Mouse (Mus musculus): ENCODE data around the gene Cela1. TPM values are rescaled to one million over a fixed set of nuclear protein-coding genes. Genes with fewer than 3 reads are reported as not detected.

Gene Cela1
- 5.4 and 7.7 TPM in 2 replicates for polyA plus RNA-seq (2021; fragmentation: Nextera tagmentation)
- long read RNA-seq, experiment 1, partial matches to known transcripts, result 6 of 6 reads
- long read RNA-seq, experiment 1, other reads (novel, unspliced or antisense), result 0 of 6 reads
- long read RNA-seq, experiment 2, partial matches to known transcripts, result 8 of 8 reads
- long read RNA-seq, experiment 2, other reads (novel, unspliced or antisense), result 0 of 8 reads

DNA sequence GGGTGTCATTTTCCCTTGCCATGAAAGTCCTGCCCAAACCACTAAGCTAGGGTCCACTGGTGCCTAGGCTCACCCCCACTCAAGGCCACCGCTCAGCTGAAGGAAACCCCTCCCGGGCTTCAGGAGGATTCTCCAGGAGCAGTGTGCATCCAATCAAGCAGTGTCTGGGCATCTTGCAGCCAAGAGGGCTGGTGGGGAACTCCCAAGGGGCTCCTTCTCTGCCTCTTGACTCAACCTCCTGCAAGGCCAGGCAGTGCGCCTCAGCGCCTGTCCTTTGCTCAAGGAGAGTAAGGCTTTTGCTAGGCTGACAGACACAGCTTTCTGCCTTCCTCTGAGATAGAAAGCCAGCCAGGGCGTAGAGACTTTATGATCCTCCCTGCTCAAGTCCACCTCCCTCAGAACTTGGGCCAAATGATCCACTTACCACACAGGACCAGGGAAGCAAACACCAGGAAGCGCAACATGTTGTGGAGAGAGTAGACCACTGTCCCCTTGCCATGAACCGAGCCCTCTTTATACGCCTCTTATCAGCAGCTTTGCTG lies at the start of gene Cela1:
TSS of gene Cela1 (minus strand) at position 492 of the 542 bp plus-strand sequence.

DNA sequence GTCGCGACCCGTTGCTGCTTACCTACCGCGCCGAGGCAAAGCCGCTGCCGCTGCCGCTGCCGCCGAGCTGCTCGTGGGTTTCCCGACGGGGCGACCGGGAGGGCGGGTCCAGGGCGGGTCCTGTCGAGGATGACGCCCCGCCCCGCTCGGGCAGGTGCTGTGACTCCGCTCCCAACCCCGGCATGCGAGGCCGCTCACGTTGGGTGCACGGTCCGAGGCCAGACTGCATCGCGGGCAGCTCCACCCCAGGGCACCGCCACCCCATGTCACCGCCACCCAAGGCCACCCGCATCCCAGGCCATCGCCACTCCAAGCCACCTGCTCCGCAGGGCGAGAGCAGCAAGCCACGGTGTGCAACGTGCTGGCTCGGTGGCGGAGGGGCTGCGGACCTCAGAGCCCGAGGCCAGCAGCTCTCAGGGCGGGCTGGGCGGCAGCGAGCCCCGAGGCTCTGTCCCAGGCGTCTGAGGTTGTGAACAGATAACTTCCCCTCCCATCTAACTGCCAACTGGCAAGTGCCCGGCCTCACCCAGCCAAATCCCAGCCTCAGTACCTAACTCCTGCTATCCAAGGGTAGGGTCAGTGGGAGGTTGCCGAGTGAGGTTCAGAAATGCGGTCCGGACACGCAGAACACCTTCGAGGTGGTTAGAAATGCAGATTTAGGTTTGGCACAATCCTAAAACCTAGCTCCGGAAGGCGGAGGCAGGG lies 41.7 kb upstream of the Cela1 start, which contains the start of gene Galnt6:
TSS of gene Galnt6 (minus strand) at position 96 of the 705 bp plus-strand sequence.

DNA sequence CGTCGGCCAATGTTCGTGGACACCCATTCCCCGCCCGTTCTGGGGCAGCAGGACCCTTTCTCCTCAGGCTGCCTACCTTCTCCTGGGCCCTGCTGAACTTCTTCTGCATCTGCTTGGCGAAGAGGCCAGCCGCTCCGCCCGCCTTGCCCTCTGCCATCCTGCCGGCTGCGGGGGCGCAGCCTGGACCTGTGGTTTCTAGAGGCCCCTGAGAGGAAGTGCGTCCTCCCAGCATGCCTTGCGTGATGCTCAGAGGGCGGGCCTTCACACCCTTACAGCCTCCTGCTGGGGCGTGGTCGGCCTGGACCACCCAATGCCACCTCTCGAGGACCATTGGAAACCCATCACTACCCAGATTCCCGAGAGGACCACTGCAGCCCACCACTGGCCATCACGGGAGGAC lies 18.4 kb downstream of the Cela1 start, which contains the start of gene Bin2:
TSS of gene Bin2 (minus strand) at position 217 of the 400 bp plus-strand sequence.

DNA sequence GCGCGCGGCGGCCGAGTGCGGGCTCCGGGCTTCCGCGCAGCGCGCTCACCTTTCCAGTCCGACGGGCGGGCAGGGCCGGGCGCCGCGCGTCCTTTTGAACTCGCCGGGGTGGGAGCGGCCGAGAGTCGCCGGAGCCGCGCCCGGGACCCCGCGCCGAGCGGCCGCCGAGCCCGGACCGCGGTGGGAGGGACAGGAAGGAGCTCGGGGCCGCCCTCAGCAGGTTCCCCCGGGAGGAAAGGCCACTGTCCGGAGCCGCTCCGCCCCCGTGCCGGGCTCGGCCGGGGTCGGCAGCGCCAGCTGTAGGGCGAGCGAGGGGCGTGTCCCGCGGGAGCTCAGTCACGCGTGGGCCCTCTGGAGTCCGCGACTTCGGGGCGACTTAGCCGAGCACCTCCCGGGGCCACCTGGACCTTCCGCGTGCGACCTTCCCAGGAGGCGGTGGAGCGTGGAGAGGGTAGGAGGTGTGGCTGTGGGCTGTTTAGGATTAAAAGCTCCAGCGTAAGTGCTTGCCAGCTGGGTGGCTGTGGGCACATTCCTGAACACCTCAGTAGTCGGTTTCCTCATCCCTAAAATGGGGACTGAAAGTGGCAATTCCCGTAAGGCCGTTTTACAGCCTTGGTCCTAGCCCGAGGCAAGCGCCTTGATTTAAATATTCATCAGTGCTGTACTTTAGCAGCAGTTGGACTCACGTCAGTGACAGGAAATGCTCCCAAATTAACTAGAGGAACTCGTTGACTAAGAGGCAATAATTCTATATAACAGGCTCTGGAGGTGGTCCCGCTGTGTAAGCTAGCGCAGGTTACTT lies 50.8 kb downstream of the Cela1 start, which contains the start of gene Smagp:
TSS of gene Smagp (minus strand) at position 241 of the 802 bp plus-strand sequence.

Other genes with a start within 250 kb of the Cela1 start
- 64.6 and 76.5 TPM in 2 replicates for gene Letmd1, start 218.9 kb downstream of the Cela1 start, polyA plus RNA-seq (2021; fragmentation: Nextera tagmentation)
- 5.3 and 8.0 TPM in 2 replicates for gene Csrnp2, start 192.4 kb downstream of the Cela1 start, polyA plus RNA-seq (2021; fragmentation: Nextera tagmentation)
- 13.1 and 18.6 TPM in 2 replicates for gene Tfcp2, start 135.9 kb downstream of the Cela1 start, polyA plus RNA-seq (2021; fragmentation: Nextera tagmentation)
- gene Pou6f1, start 87.9 kb downstream of the Cela1 start, polyA plus RNA-seq (2021; fragmentation: Nextera tagmentation), result 9.9 and 61.5 TPM in 2 replicates
- 191 and 208 TPM in 2 replicates for gene Dazap2, start 72.6 kb downstream of the Cela1 start, polyA plus RNA-seq (2021; fragmentation: Nextera tagmentation)
- gene Smagp, start 51.0 kb downstream of the Cela1 start, polyA plus RNA-seq (2021; fragmentation: Nextera tagmentation), result 2.8 and 4.8 TPM in 2 replicates
- gene Bin2, start 18.4 kb downstream of the Cela1 start, polyA plus RNA-seq (2021; fragmentation: Nextera tagmentation), result 3.0 and 4.0 TPM in 2 replicates
- 5.5 and 7.2 TPM in 2 replicates for gene Galnt6, start 41.5 kb upstream of the Cela1 start, polyA plus RNA-seq (2021; fragmentation: Nextera tagmentation)
- 25.2 and 29.0 TPM in 2 replicates for gene Slc4a8, start 73.8 kb upstream of the Cela1 start, polyA plus RNA-seq (2021; fragmentation: Nextera tagmentation)
- 16.0 and 35.0 TPM in 2 replicates for gene Scn8a, start 181.9 kb upstream of the Cela1 start, polyA plus RNA-seq (2021; fragmentation: Nextera tagmentation)